Mouse (Mus musculus): ENCODE results near the gene Zfp30. TPM values are rescaled to one million over a fixed set of nuclear protein-coding genes. Genes with fewer than 3 reads are reported as not detected.

Gene Zfp30
- polyA plus RNA-seq, 1 experiment: 3.3 TPM

DNA sequence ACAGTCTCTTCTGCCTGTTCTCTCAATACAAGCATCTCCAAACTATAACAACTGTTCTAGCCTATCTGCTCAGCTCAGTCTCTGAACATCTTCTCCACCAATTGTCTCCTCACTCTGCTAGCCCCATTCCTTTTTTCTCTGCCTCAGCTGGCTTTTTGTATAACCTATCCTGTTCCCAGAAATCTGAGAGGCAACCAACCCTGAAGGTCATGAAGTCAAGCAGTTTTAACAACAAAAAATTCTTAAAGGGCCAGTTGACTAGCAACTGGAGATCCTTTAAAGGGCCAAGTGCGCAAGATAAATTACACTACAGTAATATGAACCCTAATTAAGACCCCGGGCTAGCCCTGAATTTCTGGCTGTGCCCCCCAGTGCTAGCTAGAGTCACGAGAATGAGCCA is 9.4 kb upstream of the Zfp30 start:
- TF ChIP-seq MAX (IDR thresholded peaks at IDR 0.05; ENCODE audit: low read depth): no peak
- no peak for TF ChIP-seq TCF12 (IDR thresholded peaks at IDR 0.05; ENCODE audit: insufficient read depth, poor library complexity, severe bottlenecking)
- TF ChIP-seq SRF (IDR thresholded peaks at IDR 0.05; ENCODE audit: control insufficient read depth, insufficient read length, low read depth): no peak
- TF ChIP-seq REST (IDR thresholded peaks at IDR 0.05; ENCODE audit: insufficient read depth, insufficient read length): no peak
- no peak for TF ChIP-seq TCF3 (IDR thresholded peaks at IDR 0.05; ENCODE audit: insufficient read length, low read depth)
- no peak for TF ChIP-seq POLR2AphosphoS2 (IDR thresholded peaks at IDR 0.05; ENCODE audit: insufficient read length, low read depth)
- TF ChIP-seq CEBPB (IDR thresholded peaks at IDR 0.05; ENCODE audit: insufficient read depth, poor library complexity, severe bottlenecking): no peak
- TF ChIP-seq POLR2A (IDR thresholded peaks at IDR 0.05; ENCODE audit: insufficient read length, low read depth): no peak
- TF ChIP-seq MYOG (IDR thresholded peaks at IDR 0.05; ENCODE audit: control insufficient read depth in 1 of 3, insufficient read depth in 1 of 3, insufficient read length in 2 of 3, low read depth in 2 of 3): no peak
- TF ChIP-seq USF1 (IDR thresholded peaks at IDR 0.05; ENCODE audit: low read depth): no peak
- no peak for TF ChIP-seq MYOD1 (IDR thresholded peaks at IDR 0.05; ENCODE audit: control insufficient read depth in 1 of 3, insufficient read length in 2 of 3, low read depth in 2 of 3)
- Histone ChIP-seq H3K4me2 (ENCODE audit: low read depth) (no peak overlapping the region), H3K4me3 (no peak overlapping the region), H3K79me2 (ENCODE audit: control insufficient read depth, insufficient read depth) (peaks cover 20% of the 10 kb centered on the region), H3K36me3 (ENCODE audit: control insufficient read depth, insufficient read depth) (peaks cover 53% of the 10 kb centered on the region), H3K27me3 (ENCODE audit: control insufficient read depth, insufficient read depth, insufficient read length) (no peaks in the 10 kb centered on the region), H3ac (ENCODE audit: control insufficient read depth, insufficient read length) (no peak overlapping the region)

DNA sequence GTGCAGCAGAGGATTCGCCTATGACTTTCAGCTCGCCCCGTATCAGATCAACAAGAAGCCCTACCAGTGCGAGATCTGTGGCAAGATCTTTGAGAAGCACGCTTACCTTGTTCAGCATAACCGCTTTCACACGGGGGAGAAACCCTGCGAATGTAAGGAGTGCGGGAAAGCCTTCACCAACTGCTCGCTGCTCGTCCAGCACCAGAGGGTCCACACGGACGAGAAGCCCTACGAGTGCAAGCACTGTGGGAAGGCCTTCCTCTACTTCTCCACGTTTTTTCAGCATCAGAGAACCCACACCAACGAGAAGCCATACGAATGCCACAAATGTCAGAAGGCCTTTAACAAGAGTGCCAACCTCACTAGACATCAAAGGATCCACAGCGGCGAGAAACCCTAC is 7.2 kb upstream of the Zfp30 start:
- TF ChIP-seq MAX (IDR thresholded peaks at IDR 0.05; ENCODE audit: low read depth) (no peak), TCF3 (IDR thresholded peaks at IDR 0.05; ENCODE audit: insufficient read length, low read depth) (no peak)
- Histone ChIP-seq H3K36me3 (ENCODE audit: control insufficient read depth, insufficient read depth) (peaks cover 52% of the 10 kb centered on the region), H3K4me2 (ENCODE audit: low read depth) (no peak overlapping the region), H3K4me3 (no peak overlapping the region), H3K79me2 (ENCODE audit: control insufficient read depth, insufficient read depth) (peaks cover 5% of the 10 kb centered on the region), H3K27me3 (ENCODE audit: control insufficient read depth, insufficient read depth, insufficient read length) (no peaks in the 10 kb centered on the region), H3ac (ENCODE audit: control insufficient read depth, insufficient read length) (no peak overlapping the region)

DNA sequence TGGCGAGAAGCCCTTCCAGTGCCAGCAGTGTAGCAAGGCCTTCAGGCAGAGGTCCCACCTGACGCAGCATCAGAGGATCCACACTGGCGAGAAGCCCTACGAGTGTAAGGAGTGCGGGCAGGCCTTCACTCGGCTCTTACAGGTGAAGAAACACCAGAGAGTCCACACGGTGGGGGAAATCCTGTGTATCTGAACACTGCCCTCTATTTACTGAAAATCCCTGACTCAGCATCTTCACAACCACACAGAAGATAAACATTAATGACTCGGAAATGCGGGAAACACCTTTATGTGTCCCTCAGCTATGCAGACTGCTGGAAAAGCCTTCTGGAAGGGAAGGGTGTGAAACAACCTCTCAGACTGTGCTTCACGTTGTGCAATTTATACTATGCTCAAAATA is 6.4 kb upstream of the Zfp30 start:
- H3ac ChIP-seq (ENCODE audit: control insufficient read depth, insufficient read length): no peak overlapping the region
- no peak overlapping the region for H3K4me2 ChIP-seq (ENCODE audit: low read depth)
- no peaks in the 10 kb centered on the region for H3K27me3 ChIP-seq (ENCODE audit: control insufficient read depth, insufficient read depth, insufficient read length)
- H3K79me2 ChIP-seq (ENCODE audit: control insufficient read depth, insufficient read depth): peaks cover 1% of the 10 kb centered on the region
- no peak overlapping the region for H3K4me3 ChIP-seq
- H3K36me3 ChIP-seq (ENCODE audit: control insufficient read depth, insufficient read depth): peaks cover 47% of the 10 kb centered on the region
- TF ChIP-seq USF1 (IDR thresholded peaks at IDR 0.05; ENCODE audit: low read depth) (no peak), CEBPB (IDR thresholded peaks at IDR 0.05; ENCODE audit: insufficient read depth, poor library complexity, severe bottlenecking) (no peak), TCF12 (IDR thresholded peaks at IDR 0.05; ENCODE audit: insufficient read depth, poor library complexity, severe bottlenecking) (no peak), MYOG (IDR thresholded peaks at IDR 0.05; ENCODE audit: control insufficient read depth in 1 of 3, insufficient read depth in 1 of 3, insufficient read length in 2 of 3, low read depth in 2 of 3) (no peak), TCF3 (IDR thresholded peaks at IDR 0.05; ENCODE audit: insufficient read length, low read depth) (no peak), MYOD1 (IDR thresholded peaks at IDR 0.05; ENCODE audit: control insufficient read depth in 1 of 3, insufficient read length in 2 of 3, low read depth in 2 of 3) (no peak), REST (IDR thresholded peaks at IDR 0.05; ENCODE audit: insufficient read depth, insufficient read length) (no peak), E2F4 (IDR thresholded peaks at IDR 0.05; ENCODE audit: insufficient read depth) (no peak), POLR2AphosphoS2 (IDR thresholded peaks at IDR 0.05; ENCODE audit: insufficient read length, low read depth) (no peak), MAX (IDR thresholded peaks at IDR 0.05; ENCODE audit: low read depth) (no peak), SRF (IDR thresholded peaks at IDR 0.05; ENCODE audit: control insufficient read depth, insufficient read length, low read depth) (no peak), POLR2A (IDR thresholded peaks at IDR 0.05; ENCODE audit: insufficient read length, low read depth) (no peak)

DNA sequence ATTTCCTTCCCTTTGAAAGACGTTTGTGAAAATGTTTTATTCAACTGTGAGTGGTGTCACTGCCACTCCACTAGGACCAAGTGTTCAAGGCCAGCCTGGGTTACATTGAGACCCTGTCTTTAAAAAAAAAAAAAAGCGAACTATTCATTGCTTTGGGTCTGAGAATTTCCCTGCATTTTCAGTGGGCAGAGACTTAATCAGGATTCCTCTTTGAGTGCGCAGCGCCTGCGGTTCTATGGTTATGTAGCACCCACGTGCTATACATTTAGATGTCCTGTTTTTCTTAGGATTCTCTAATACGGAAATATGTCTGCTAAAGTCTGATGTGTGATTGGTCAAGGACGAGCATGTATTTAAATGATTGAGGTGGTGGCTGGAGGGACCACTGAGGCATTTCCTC is 1.2 kb downstream of the Zfp30 start:
- peak overlapping the region; percentile 64 for H3K4me3 ChIP-seq
- peak overlapping the region; percentile 86 for H3K4me2 ChIP-seq (ENCODE audit: low read depth)
- H3K36me3 ChIP-seq (ENCODE audit: control insufficient read depth, insufficient read depth): no peaks in the 10 kb centered on the region
- H3ac ChIP-seq (ENCODE audit: control insufficient read depth, insufficient read length): peak overlapping the region; percentile 76
- no peaks in the 10 kb centered on the region for H3K27me3 ChIP-seq (ENCODE audit: control insufficient read depth, insufficient read depth, insufficient read length)
- TF ChIP-seq E2F4 (IDR thresholded peaks at IDR 0.05; ENCODE audit: insufficient read depth) (no peak), MYOG (IDR thresholded peaks at IDR 0.05; ENCODE audit: control insufficient read depth in 1 of 3, insufficient read depth in 1 of 3, insufficient read length in 2 of 3, low read depth in 2 of 3) (no peak), REST (IDR thresholded peaks at IDR 0.05; ENCODE audit: insufficient read depth, insufficient read length) (no peak), MYOD1 (IDR thresholded peaks at IDR 0.05; ENCODE audit: control insufficient read depth in 1 of 3, insufficient read length in 2 of 3, low read depth in 2 of 3) (no peak), SRF (IDR thresholded peaks at IDR 0.05; ENCODE audit: control insufficient read depth, insufficient read length, low read depth) (no peak), MAX (IDR thresholded peaks at IDR 0.05; ENCODE audit: low read depth) (no peak), TCF12 (IDR thresholded peaks at IDR 0.05; ENCODE audit: insufficient read depth, poor library complexity, severe bottlenecking) (no peak), CEBPB (IDR thresholded peaks at IDR 0.05; ENCODE audit: insufficient read depth, poor library complexity, severe bottlenecking) (no peak), POLR2AphosphoS2 (IDR thresholded peaks at IDR 0.05; ENCODE audit: insufficient read length, low read depth) (no peak), POLR2A (IDR thresholded peaks at IDR 0.05; ENCODE audit: insufficient read length, low read depth) (no peak), USF1 (IDR thresholded peaks at IDR 0.05; ENCODE audit: low read depth) (no peak), TCF3 (IDR thresholded peaks at IDR 0.05; ENCODE audit: insufficient read length, low read depth) (no peak)
- H3K79me2 ChIP-seq (ENCODE audit: control insufficient read depth, insufficient read depth): no peaks in the 10 kb centered on the region

DNA sequence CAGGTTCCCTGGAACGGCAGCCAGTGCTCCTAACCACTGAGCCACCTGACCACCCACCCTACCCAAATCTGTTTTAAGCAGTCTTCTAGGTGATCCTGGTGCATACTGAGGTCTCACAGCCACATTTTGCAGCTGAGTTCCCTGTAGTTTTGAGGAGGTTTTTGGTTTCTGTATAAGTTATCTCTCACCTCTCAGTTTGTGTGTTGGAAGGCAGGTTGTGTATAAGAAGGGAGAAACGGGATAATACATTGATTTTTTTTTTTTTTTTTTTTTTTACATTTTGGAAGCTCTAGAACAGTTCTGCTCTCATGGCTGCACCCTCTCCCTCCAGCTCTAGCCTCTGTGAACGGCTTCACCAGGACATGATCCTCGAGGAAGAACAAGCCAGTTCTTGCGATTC is 2.1 kb downstream of the Zfp30 start:
- TF ChIP-seq POLR2A (IDR thresholded peaks at IDR 0.05; ENCODE audit: insufficient read length, low read depth) (no peak), POLR2AphosphoS2 (IDR thresholded peaks at IDR 0.05; ENCODE audit: insufficient read length, low read depth) (no peak), SRF (IDR thresholded peaks at IDR 0.05; ENCODE audit: control insufficient read depth, insufficient read length, low read depth) (no peak), MYOD1 (IDR thresholded peaks at IDR 0.05; ENCODE audit: control insufficient read depth in 1 of 3, insufficient read length in 2 of 3, low read depth in 2 of 3) (no peak), MAX (IDR thresholded peaks at IDR 0.05; ENCODE audit: low read depth) (no peak), USF1 (IDR thresholded peaks at IDR 0.05; ENCODE audit: low read depth) (no peak), TCF3 (IDR thresholded peaks at IDR 0.05; ENCODE audit: insufficient read length, low read depth) (no peak), REST (IDR thresholded peaks at IDR 0.05; ENCODE audit: insufficient read depth, insufficient read length) (no peak), E2F4 (IDR thresholded peaks at IDR 0.05; ENCODE audit: insufficient read depth) (no peak), MYOG (IDR thresholded peaks at IDR 0.05; ENCODE audit: control insufficient read depth in 1 of 3, insufficient read depth in 1 of 3, insufficient read length in 2 of 3, low read depth in 2 of 3) (no peak), CEBPB (IDR thresholded peaks at IDR 0.05; ENCODE audit: insufficient read depth, poor library complexity, severe bottlenecking) (no peak), TCF12 (IDR thresholded peaks at IDR 0.05; ENCODE audit: insufficient read depth, poor library complexity, severe bottlenecking) (no peak)
- H3K4me2 ChIP-seq (ENCODE audit: low read depth): peak overlapping the region; percentile 34
- H3ac ChIP-seq (ENCODE audit: control insufficient read depth, insufficient read length): no peak overlapping the region
- no peaks in the 10 kb centered on the region for H3K36me3 ChIP-seq (ENCODE audit: control insufficient read depth, insufficient read depth)
- no peaks in the 10 kb centered on the region for H3K79me2 ChIP-seq (ENCODE audit: control insufficient read depth, insufficient read depth)
- no peaks in the 10 kb centered on the region for H3K27me3 ChIP-seq (ENCODE audit: control insufficient read depth, insufficient read depth, insufficient read length)
- no peak overlapping the region for H3K4me3 ChIP-seq

Measured in myocyte (in vitro differentiated cells).